Mouse (Mus musculus) heart, embryonic 13.5 days (tissue): ENCODE results near the gene Trap1a. TPM values are rescaled to one million over a fixed set of nuclear protein-coding genes. Genes with fewer than 3 reads are reported as not detected.

ENCODE experiments used
- ATAC-seq: fragments of 200-750 bp; cut with Nextera tagmentation; 2 replicates; pipeline ENCODE4 v1.8.0; 2017; ENCODE audit warnings: moderate TSS enrichment; ENCODE audit not compliant: insufficient number of reproducible peaks, low FRiP score, low TSS enrichment; ENCODE audit errors: extremely low read depth
- H3K27ac ChIP-seq: fragments of 300-500 bp; sonication (generic); replicated peaks from 2 replicates; pipeline ENCODE4 v1.5.1; 2015; ENCODE audit warnings: moderate library complexity, mild to moderate bottlenecking, inconsistent platforms
- H3K27me3 ChIP-seq: fragments of 300-500 bp; sonication (generic); replicated peaks from 2 replicates; pipeline ENCODE4 v1.6.1; 2015; ENCODE audit warnings: mild to moderate bottlenecking, inconsistent platforms
- H3K36me3 ChIP-seq: fragments of 300-500 bp; sonication (generic); 2 replicates; pipeline ENCODE4 v1.6.1; 2015; ENCODE audit warnings: mild to moderate bottlenecking, inconsistent platforms
- H3K4me1 ChIP-seq: fragments of 300-500 bp; sonication (generic); 2 replicates; pipeline ENCODE4 v1.6.1; 2015; ENCODE audit warnings: inconsistent platforms
- H3K4me2 ChIP-seq: fragments of 300-500 bp; sonication (generic); 2 replicates; pipeline ENCODE4 v1.6.1; 2015; ENCODE audit warnings: inconsistent platforms, mild to moderate bottlenecking, moderate library complexity
- H3K4me3 ChIP-seq: fragments of 300-500 bp; sonication (generic); 2 replicates; pipeline ENCODE4 v1.5.1; 2015; ENCODE audit warnings: moderate library complexity, mild to moderate bottlenecking, inconsistent platforms
- H3K9ac ChIP-seq: fragments of 300-500 bp; sonication (generic); 2 replicates; pipeline ENCODE4 v1.6.1; 2015; ENCODE audit warnings: inconsistent platforms, mild to moderate bottlenecking, moderate library complexity
- H3K9me3 ChIP-seq: fragments of 300-500 bp; sonication (generic); 2 replicates; pipeline ENCODE4 v1.6.1; 2016; ENCODE audit warnings: inconsistent platforms
- WGBS: fragments of 180-500 bp; shearing (Covaris S2); methylation state at CpG from one replicate; pipeline ENCODE4 v1.1.7; 2015; ENCODE audit warnings: mixed read lengths; 5-methylcytosine and 5-hydroxymethylcytosine counted together
- polyA plus RNA-seq: library from polyadenylated mRNA; unstranded; fragments of >200 nt; fragmentation: Nextera tagmentation; extraction: Ambion mirVana; gene quantifications from 2 replicates; pipeline ENCODE4 v1.2.1, GENCODE M21; 2015

The Trap1a gene
- polyA plus RNA-seq, 1 experiment from 2014 or later = 0.24 TPM

DNA sequence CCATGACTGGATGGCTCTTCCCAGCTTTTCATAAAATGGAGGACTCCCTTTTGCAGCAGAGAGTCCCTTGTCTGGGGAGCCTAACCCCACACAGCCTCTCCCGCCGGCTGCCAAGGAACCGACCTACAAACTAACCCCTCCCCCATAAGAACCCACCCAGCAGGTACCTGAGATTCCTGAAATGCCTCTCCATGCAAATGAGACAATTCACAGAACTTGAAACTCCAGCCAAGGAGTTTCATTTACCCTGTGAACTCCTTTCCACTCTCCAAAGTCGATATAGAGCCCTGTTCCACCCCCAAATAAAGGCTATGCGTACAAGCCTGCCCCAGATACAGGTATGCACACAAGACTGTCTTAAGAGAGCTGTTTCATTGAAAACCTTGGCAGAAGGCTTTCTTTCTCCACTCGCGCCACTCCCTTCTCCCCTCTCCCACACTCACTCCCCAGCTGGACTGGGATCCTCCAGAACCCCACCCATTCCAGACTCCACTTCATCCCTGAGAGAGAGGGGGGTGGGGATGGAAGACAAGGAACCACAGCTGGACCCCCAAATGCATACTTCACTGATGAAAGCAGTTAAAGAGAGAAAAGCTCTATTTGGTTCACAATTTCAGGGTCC, 24.3 kb downstream of the Trap1a start:
- H3K4me2 ChIP-seq = no peak overlapping the region
- no peak for ATAC-seq

DNA sequence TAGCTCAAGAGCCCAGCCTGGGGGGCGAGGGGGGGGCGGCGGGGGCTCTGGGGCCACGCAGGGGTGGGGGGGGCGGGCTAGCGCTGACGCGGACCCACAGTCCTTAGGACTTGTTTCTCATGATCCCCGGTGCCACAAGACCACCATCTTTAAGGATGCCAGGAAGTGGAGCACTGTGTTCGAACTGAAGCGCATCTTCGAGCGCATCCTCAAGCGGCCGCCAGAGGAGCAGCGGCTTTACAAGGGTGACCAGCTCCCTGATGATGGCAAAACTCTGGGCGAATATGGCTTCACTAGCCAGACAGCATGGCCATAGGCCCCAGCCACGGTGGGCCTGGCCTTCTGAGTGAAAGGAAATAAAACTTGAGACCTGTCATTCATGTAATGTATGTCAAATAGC, 24.9 kb downstream of the Trap1a start:
- Histone ChIP-seq H3K4me1 (0 out of 2 replicates have a peak, but pooled peaks cover 2% of the 10 kb centered on the region), H3K27me3 (peaks cover 4% of the 10 kb centered on the region; the same call in 1 of the 2 replicates), H3K27ac (no peak overlapping the region), H3K36me3 (no peaks in the 10 kb centered on the region), H3K9me3 (no peaks in the 10 kb centered on the region), H3K4me2 (no peak overlapping the region), H3K4me3 (no peak overlapping the region), H3K9ac (no peak overlapping the region)
- 56% methylated on average over 18 of the region's 18 CpGs for WGBS
- no peak for ATAC-seq

More for the DNA sequence above, 24.3 kb downstream of the Trap1a start:
- H3K4me3 ChIP-seq = no peak overlapping the region
- 36% methylated on average over 7 of the region's 7 CpGs for WGBS
- no peaks in the 10 kb centered on the region for H3K9me3 ChIP-seq
- 0 out of 2 replicates have a peak, but pooled peaks cover 2% of the 10 kb centered on the region for H3K4me1 ChIP-seq
- H3K27ac ChIP-seq = no peak overlapping the region
- peaks cover 4% of the 10 kb centered on the region; the same call in 1 of the 2 replicates for H3K27me3 ChIP-seq
- H3K36me3 ChIP-seq = no peaks in the 10 kb centered on the region
- no peak overlapping the region for H3K9ac ChIP-seq

DNA sequence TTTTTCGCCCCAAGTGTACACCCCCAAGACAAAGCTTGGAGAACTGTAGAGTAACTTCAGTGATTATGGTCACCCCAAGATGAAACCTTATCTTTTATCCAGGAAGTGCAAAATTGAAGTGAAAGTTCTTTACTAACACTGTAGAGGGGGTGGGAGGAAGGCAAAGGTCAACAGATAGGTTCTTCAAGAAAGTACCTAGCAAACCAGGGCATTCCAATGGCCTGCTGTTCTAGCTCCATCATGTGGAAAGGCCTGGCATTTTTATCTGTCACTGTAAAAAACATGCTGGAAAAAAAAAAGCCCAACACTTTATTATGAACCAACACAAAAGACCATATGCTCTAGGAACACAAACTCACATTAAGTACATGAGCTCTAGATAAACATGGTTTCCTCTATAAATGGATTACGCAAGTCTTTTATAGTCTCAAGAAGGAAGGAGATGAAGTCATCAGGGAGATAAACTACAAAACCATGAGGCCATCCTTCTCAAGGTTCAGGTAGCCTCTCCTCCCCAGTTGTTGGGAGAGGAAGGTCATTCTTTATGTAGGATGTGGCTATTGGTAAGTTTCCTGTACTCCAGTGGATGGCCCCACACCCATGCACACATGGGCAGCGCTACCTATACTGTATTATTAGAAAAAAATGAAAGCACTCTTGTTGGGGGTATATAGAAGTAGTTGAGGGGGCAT, 33.5 kb downstream of the Trap1a start:
- Histone ChIP-seq H3K9ac (no peak overlapping the region), H3K4me1 (no peaks in the 10 kb centered on the region), H3K27me3 (no peaks in the 10 kb centered on the region), H3K9me3 (no peaks in the 10 kb centered on the region), H3K27ac (no peak overlapping the region), H3K4me2 (no peak overlapping the region), H3K4me3 (no peak overlapping the region), H3K36me3 (no peaks in the 10 kb centered on the region)
- 80% methylated on average over 3 of the region's 3 CpGs for WGBS
- no peak for ATAC-seq

DNA sequence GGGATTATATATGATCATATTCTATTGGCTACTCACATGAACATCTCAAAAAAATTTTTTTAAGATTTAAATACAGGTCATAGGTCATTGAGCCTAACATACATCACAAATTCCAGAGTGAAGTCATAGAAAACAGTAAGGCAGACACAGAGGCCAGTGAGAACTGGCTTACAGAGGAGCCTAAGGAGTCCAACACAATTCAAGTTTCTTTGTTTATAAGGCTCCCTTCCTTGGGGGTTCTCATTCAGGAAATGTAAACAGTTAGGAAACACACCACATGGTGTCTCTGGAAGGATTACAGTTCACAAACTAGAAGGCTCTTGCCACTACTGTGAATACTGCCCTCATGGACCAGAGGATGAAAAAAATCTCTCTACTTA, 34.0 kb downstream of the Trap1a start:
- no peaks in the 10 kb centered on the region for H3K36me3 ChIP-seq
- H3K9me3 ChIP-seq = no peaks in the 10 kb centered on the region
- H3K27ac ChIP-seq = no peak overlapping the region
- no peaks in the 10 kb centered on the region for H3K27me3 ChIP-seq
- H3K4me1 ChIP-seq = no peaks in the 10 kb centered on the region
- no peak overlapping the region for H3K4me2 ChIP-seq
- ATAC-seq = no peak
- H3K9ac ChIP-seq = no peak overlapping the region
- no peak overlapping the region for H3K4me3 ChIP-seq

DNA sequence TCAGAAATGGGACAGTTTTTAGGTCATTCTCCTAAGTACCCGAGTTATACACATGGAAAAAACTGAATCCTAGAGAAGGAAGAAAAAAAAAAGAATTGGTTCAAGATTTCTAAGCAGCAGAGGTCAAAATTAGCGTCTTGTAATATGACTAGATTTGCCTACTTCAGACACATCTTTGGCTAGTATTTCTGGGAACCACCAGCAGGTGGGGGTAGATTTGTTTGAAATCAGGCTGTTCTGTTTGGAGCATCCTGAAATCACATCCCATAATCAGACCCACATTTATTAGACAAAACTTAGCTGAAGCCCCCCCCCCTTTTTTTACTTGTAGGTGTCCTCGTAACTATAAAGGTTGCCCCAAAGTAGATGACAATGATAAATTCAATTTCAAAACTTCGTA, 35.6 kb downstream of the Trap1a start:
- Histone ChIP-seq H3K36me3 (no peaks in the 10 kb centered on the region), H3K9ac (no peak overlapping the region), H3K9me3 (no peaks in the 10 kb centered on the region), H3K4me1 (no peaks in the 10 kb centered on the region), H3K4me2 (no peak overlapping the region), H3K27me3 (no peaks in the 10 kb centered on the region), H3K27ac (no peak overlapping the region), H3K4me3 (no peak overlapping the region)
- no peak for ATAC-seq
- WGBS = 44% methylated on average over 4 of the region's 4 CpGs

DNA sequence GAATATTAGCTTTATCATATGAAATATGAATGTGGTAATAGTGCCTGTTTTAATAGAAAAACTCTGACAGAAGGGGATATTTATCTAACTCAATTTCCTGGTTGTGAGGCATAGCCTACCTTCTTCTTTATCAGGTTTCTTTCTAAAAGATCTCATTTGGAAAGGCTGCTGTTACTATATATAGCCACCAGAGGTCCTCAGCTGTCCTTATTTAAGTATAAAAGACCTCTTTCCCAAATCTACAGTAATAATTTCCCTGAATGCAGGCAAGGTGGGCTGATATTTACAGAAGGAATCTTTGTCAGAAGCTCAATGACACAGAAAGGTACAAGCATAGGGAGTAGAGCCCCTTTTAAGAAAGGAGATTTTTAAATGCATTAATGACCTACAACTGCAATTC, 39.2 kb downstream of the Trap1a start:
- Histone ChIP-seq H3K36me3 (no peaks in the 10 kb centered on the region), H3K4me2 (no peak overlapping the region), H3K4me3 (no peak overlapping the region), H3K4me1 (no peaks in the 10 kb centered on the region), H3K9ac (no peak overlapping the region), H3K27me3 (no peaks in the 10 kb centered on the region; the same call in 1 of the 2 replicates), H3K9me3 (no peaks in the 10 kb centered on the region), H3K27ac (no peak overlapping the region)
- ATAC-seq = no peak

Other genes with a start within 250 kb of the Trap1a start
- gene Serpina7, start 248.4 kb upstream of the Trap1a start, polyA plus RNA-seq = 0.10 TPM in 1 of 2 replicates, not detected in the other
- gene 4930513O06Rik, start 247.4 kb upstream of the Trap1a start, polyA plus RNA-seq = not detected in 2 replicates
- not detected in 2 replicates for gene 4933428M09Rik, start 154.5 kb upstream of the Trap1a start, polyA plus RNA-seq
- 36.0 and 37.6 TPM in 2 replicates for gene Mum1l1, start 123.6 kb upstream of the Trap1a start, polyA plus RNA-seq
- 1.0 and 1.4 TPM in 2 replicates for gene D330045A20Rik, start 146.7 kb downstream of the Trap1a start, polyA plus RNA-seq
- gene Rnf128, start 229.6 kb downstream of the Trap1a start, polyA plus RNA-seq = 25.2 and 29.9 TPM in 2 replicates